Mouse (Mus musculus) frontal cortex, postnatal 36 days (tissue): ENCODE results near the gene Rhox2h.
"Not testable (repeated sequence)": the region's sequence is repeated elsewhere in the genome, so short reads cannot be mapped to it uniquely, and the experiment has no call there.

Experiments
- DNase-seq, 2 experiments: peaks; one replicate each; pipeline ENCODE4 v3.0.0; 2022; ENCODE audit warnings: low spot score in 2 of 2

Gene Rhox2h

GRCm38 (mm10) chrX:37673177-37673576, at the start of gene Rhox2h:
Rhox2h (minus strand) TSS chrX:37673277.
- not testable (repeated sequence) for DNase-seq

- DNase-seq: no peak
These were observed 28.8 kb upstream of the Rhox2h start for GRCm38 (mm10) chrX:37701821-37702387.

- no peak for DNase-seq
These were observed 19.2 kb upstream of the Rhox2h start for GRCm38 (mm10) chrX:37692261-37692660.

DNA sequence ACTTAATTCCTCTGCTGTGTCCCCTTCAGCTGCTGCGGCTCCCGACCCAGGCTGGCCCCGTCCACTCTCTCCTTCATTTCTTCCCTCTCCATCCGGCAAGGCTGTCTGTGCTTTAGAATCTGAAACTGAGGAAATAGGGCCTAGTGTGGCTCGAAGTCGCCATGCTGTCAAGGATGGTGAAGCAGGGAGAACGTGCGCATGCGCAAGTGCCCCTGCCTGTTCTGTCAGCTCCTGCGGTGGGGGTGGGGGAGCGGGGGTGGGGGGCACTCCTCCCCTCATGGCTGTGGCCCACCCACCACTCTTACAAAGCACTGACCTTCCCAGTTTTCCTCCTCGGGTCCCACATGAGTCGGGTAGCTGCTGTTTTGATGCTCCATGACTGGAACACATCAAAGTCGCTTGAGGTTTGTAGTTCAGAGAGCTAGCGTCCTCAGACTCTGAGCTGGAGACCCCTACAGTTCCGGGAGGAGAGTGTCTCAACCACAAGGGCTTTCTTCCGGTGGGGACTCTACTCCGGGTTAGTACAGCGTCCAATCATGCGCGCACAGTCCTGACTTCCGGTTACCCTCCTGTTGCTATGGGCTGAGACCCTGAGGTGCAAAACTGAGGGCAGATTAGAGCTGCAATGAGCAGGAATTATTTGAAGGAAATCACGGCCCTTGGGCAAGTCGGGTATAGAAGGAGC, 10.1 kb upstream of the Rhox2h start:
- no peak for DNase-seq

DNA sequence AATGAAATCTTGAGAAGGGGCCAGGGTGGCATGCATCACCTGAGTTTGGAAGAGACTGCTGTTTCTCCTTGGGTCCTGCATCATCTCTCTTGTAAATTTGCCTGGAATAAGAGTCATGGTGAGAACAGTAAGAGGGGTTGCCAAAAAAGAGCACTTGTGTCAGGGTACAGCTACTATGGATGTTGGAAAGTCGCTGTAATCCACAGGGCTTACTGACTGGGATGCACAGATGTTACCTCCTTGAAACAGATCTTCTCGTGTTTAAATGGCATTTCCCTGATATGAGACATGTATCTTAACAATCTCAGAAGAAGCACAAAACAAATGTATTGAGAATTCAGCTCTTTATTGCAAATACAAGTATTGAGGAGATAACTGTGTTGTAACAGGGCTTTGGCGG, 4.4 kb downstream of the Rhox2h start, which contains the start of gene Rhox3h:
Gene Rhox3h, minus strand, starts transcription at position 101 of the 400 bp plus-strand sequence.
- DNase-seq: not testable (repeated sequence)

GRCm38 (mm10) chrX:37651227-37651626, 21.9 kb downstream of the Rhox2h start, which contains the start of gene Rhox4g:
Rhox4g (minus strand) TSS chrX:37651327.
- DNase-seq: not testable (repeated sequence)

DNA sequence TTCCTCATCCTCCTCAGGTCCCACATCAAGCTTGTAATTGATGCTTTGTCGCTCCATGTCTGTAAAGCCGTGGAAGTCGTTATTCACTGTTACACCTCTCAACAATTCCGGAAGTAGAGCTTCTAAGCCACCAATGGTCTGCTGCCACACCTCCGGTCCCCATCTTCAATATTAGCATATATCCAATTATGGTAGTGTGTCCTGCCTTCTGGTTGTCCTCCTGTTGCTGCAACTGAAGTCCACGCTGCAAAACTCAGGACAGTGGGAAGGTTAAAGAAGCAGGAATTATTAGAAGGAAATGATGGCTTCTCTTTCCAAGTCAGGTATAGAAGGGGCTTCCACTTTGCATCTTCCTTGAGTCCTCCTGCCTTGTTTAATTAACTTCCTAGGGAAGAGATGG, 29.7 kb downstream of the Rhox2h start, which contains the start of gene Rhox2g:
Gene Rhox2g, minus strand, starts transcription at position 101 of the 400 bp plus-strand sequence.
- not testable (repeated sequence) for DNase-seq

- DNase-seq: not testable (repeated sequence)
These were observed 44.6 kb downstream of the Rhox2h start, which contains the start of gene Rhox3g for GRCm38 (mm10) chrX:37628512-37628911. Rhox3g (minus strand) TSS chrX:37628612.
